Mouse (Mus musculus) cortical plate, adult 2 months (tissue): Measurements from ENCODE around the gene Atg101. TPM values are rescaled to one million over a fixed set of nuclear protein-coding genes. Genes with fewer than 3 reads are reported as not detected.

Experiments used
- H3K27ac ChIP-seq: fragments of 200-500 bp; 2 replicates; pipeline ENCODE4 v1.5.1; 2012; ENCODE audit warnings: low read length, control low read depth, inconsistent platforms; ENCODE audit not compliant: insufficient read depth
- H3K4me1 ChIP-seq: fragments of 200-500 bp; 2 replicates; pipeline ENCODE4 v1.6.1; 2011; ENCODE audit warnings: low read length; ENCODE audit not compliant: control insufficient read depth, insufficient read depth
- H3K4me3 ChIP-seq: fragments of 200-500 bp; 2 replicates; pipeline ENCODE4 v1.5.1; 2011; ENCODE audit warnings: mild to moderate bottlenecking, low read length, control low read depth; ENCODE audit not compliant: insufficient read depth
- CTCF ChIP-seq: fragments of 200-500 bp; IDR thresholded peaks from 2 replicates; pipeline ENCODE4 v1.5.1; 2011; ENCODE audit warnings: mild to moderate bottlenecking, control low read depth, low read length; ENCODE audit not compliant: insufficient read depth; ENCODE audit errors: extremely low read depth
- POLR2A ChIP-seq: fragments of 200-500 bp; IDR thresholded peaks from 2 replicates; pipeline ENCODE4 v1.6.1; 2011; ENCODE audit warnings: mild to moderate bottlenecking, low read length, control low read depth; ENCODE audit not compliant: insufficient read depth; ENCODE audit errors: extremely low read depth
- polyA plus RNA-seq: library from polyadenylated mRNA; depleted of rRNA; stranded (reverse); fragments of >200 nt; gene quantifications from 2 replicates; pipeline ENCODE4 v1.2.3, GENCODE M21; 2012

Atg101 gene
- polyA plus RNA-seq, 1 experiment, result 55.3 TPM

DNA sequence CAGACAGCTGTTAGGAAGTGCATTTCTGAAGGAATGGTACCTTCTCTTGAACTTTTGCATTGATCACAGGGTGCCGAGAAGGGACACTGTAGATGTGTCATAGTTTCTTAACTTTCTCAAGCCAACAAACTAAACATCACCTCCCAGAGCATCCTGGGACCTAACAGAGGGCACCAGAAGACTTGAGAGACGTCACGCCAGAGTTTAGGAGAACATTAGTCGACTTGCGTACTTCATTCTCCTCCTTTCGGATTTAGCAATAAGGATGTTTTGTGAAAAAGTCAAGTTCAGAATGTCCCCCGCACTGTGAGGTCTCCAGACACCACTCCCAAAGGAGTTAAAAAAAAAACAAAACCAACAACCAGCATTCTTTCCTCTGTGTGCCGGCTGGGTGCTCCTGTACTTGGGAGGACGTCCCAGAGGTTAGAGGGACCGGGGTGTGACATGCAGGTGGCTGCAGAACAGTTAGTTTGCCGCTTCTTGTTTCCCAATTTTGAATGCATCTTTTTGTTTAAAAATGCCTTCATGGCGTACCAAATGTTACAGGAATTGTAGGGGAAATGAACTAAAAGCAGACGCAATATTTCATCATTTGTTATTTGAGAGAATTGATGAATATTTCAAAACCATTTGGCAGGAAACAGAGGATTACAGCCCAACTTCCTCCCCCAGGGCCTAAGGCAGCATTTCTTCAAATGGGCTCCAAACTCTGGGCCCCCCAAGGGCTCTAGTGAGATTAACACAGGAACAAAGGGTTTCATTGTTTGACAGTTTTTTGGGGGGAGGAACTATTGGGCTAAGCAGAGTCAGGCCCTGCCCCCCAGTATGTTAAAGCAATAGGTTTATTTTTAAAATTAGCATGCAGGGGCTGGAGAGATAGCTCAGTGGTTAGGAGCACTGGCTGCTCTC is 24.6 kb downstream of the Atg101 start:
- Histone ChIP-seq H3K27ac (no peak overlapping the region), H3K4me1 (no peaks in the 10 kb centered on the region; the same call in 1 of the 2 replicates), H3K4me3 (no peak overlapping the region)
- TF ChIP-seq CTCF (no peak), POLR2A (no peak)

DNA sequence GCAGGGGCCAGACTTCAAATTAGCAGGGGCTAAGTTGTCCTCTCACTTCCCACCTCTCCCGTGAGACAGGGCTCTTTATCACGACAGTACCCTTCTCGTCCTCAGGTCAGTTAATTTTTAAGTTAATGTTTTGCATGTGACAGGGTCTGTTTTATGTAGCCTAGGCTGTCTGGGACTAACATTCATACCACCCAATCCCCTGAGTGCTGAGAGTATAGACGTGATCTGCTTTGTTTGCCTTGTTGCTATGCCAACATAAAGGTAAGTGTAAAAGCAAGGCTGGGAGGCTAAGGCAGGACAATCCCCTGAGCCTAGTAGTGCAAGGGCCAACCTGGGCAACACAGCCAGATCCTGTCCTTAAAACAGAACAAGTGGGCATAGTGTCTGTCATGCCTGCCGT is 25.4 kb downstream of the Atg101 start:
- Histone ChIP-seq H3K4me1 (no peaks in the 10 kb centered on the region; the same call in 1 of the 2 replicates), H3K27ac (no peak overlapping the region), H3K4me3 (no peak overlapping the region)
- no peak for TF ChIP-seq POLR2A
- no peak for TF ChIP-seq CTCF

DNA sequence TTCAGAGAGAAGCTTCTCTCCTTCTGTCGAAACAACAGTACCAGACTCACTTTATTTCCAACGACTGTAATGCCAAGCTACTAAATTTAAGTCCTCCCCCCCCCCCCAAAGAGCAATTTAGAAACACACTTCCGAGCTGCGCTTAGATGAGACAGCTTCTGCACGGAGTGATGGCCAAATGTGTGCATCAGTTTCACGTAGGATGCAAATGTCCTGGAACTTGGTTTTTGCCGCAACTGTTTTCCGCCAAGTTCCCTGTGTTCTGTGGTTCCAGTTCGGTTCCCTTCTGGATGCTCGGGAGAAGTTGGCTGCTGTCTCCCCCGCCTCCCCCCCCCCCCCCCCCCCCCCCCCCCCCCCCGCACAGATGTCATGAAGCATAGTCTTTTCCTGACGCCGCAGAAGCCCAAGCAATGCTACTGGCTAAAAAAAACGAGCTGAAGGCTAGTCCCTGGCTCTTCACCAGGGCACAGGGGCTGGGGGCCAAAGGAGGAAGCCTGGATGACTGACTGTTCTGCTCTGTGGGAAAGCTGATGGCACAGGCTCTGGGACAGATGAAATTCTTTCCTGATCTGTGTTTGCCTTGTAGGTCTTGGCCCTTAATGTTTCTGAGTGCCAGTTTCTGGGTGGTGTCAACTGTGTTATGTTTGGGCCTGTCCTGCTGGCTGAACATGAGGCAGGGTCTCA is 27.2 kb downstream of the Atg101 start:
- Histone ChIP-seq H3K4me3 (no peak overlapping the region), H3K27ac (0 out of 2 replicates have a peak overlapping the region, but pooled peaks have one; percentile 4)
- TF ChIP-seq POLR2A (no peak), CTCF (no peak)

GRCm38 (mm10) chr15:101312006-101312405 is 27.9 kb downstream of the Atg101 start:
- Histone ChIP-seq H3K27ac (0 out of 2 replicates have a peak overlapping the region, but pooled peaks have one; percentile 4), H3K4me1 (no peaks in the 10 kb centered on the region; the same call in 1 of the 2 replicates), H3K4me3 (no peak overlapping the region)
- TF ChIP-seq POLR2A, result no peak
- no peak for TF ChIP-seq CTCF

More for the DNA sequence above, 27.2 kb downstream of the Atg101 start:
- H3K4me1 ChIP-seq, result no peaks in the 10 kb centered on the region; the same call in 1 of the 2 replicates

DNA sequence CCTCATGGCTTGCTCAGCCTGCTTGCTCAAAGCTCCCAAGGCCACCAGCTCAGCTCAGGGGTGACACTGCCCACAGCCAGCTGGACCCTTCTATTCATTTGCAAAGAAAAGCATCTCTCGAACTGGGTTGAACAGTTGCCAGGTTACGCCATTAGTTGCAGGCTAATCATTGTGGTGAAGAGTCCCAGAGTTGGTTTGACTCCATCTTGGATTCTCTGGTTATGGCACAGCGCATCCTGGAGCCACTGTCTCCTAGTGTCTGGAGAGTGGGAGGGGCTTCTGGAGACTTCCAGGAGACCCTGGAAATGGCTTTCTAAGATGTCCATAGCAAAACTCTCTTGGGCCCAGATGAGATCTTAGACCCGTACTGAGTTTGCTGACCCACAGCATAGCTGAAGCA is 31.3 kb downstream of the Atg101 start:
- no peak overlapping the region; the same call in 1 of the 2 replicates for H3K4me3 ChIP-seq
- no peak overlapping the region for H3K27ac ChIP-seq
- H3K4me1 ChIP-seq, result no peaks in the 10 kb centered on the region; the same call in 1 of the 2 replicates
- no peak for TF ChIP-seq POLR2A

DNA sequence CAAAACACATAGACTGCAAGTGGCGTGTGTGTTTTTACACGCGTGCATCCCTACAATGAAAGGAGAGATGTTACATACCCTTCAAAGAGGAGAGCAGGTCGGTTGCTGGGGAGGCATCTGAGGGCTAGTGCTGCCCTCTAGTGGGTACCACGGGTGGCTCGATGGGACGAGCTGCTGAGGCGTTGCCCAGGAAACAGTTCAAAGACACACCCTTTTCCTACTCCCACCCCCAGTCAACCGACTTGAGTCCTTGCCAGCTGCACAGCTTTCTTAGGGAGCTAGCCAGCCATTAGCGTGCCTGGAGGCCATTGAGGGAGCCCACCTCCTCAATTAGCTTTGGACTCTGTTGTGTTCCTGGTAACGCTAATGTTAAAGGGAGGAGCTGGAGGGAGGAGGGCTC is 31.8 kb downstream of the Atg101 start:
- Histone ChIP-seq H3K4me3 (peak overlapping the region; percentile 37), H3K27ac (no peak overlapping the region), H3K4me1 (no peaks in the 10 kb centered on the region)
- TF ChIP-seq POLR2A, result no peak
- TF ChIP-seq CTCF, result peak; percentile 96

GRCm38 (mm10) chr15:101316279-101316912 is 32.3 kb downstream of the Atg101 start:
- peak overlapping the region; percentile 37; the same call in 1 of the 2 replicates for H3K4me3 ChIP-seq
- no peak overlapping the region for H3K27ac ChIP-seq
- no peaks in the 10 kb centered on the region for H3K4me1 ChIP-seq
- no peak for TF ChIP-seq POLR2A
- no peak for TF ChIP-seq CTCF

DNA sequence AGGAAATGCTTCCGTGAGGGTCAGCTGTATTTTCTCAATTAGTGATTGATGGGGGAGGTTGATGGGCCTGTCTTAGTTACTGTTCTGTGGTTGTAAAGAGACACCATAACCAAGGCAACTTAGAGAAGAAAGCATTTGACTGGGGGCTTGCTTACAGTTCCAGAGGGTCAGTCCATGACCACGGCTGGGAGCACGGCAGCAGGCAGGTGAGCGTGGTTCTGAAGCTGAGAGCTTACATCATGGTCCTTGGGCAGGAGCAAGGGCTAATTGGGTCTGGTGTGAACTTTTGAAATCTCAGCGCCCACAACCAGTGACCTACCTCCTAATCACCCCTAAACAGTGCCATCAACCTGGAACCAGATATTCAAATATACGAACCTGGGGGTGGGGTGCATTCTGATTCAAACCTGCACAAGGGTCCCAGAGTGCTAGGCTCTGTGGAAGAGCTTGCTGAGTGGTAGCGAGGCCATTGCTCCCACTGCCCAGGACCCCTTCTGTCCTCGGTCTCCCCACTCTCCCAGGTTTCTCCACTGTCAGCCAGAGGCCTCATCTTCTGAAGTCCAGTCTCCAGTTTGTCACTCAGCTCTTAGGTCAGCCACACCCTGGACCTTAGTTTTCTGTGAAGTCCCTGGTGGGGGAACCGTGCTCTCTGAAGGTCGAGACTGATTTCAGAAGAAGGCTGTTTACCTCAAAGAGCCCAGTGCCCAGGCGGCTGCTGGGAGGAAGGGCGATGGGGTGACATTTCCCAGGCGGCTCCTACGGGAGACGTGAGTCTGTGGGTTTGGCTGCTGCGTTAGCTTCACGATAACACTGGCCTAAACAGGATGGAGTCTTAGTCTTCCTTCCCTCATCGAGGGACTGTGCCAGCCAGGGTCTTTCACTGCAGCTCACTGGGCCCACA is 33.1 kb downstream of the Atg101 start:
- Histone ChIP-seq H3K4me3 (no peak overlapping the region), H3K27ac (no peak overlapping the region), H3K4me1 (no peaks in the 10 kb centered on the region)
- TF ChIP-seq POLR2A (no peak), CTCF (no peak)
